Mouse (Mus musculus) hindbrain, embryonic 11.5 days (tissue): ENCODE measurements at regions not wholly inside any gene's neighbourhood (a gene's known extent, or its start where the extent isn't known, plus 50 kb on each side); places are given as distances from the start of the nearest gene placed in this dataset.
A peak's percentile ranks its signal among the peaks of the same experiment; 100 is the strongest.

Experiments
- ATAC-seq: fragments of 200-750 bp; cut with Nextera tagmentation; 2 replicates; pipeline ENCODE4 v1.8.0; 2017; ENCODE audit warnings: mild to moderate bottlenecking, moderate TSS enrichment, moderate library complexity; ENCODE audit not compliant: low FRiP score
- DNase-seq: peaks from one replicate; pipeline ENCODE4 v3.0.0-alpha.2; 2015; ENCODE audit warnings: low spot score
- H3K27ac ChIP-seq: fragments of 300-500 bp; sonication (generic); 2 replicates; pipeline ENCODE4 v1.5.1; 2014; ENCODE audit warnings: mild to moderate bottlenecking, low read depth, low read length
- H3K27me3 ChIP-seq: fragments of 300-500 bp; sonication (generic); 2 replicates; pipeline ENCODE4 v1.6.1; 2014; ENCODE audit warnings: mild to moderate bottlenecking, low read length, moderate library complexity, mixed read lengths; ENCODE audit not compliant: control insufficient read depth, insufficient read depth
- H3K36me3 ChIP-seq: fragments of 300-500 bp; sonication (generic); 2 replicates; pipeline ENCODE4 v1.6.1; 2014; ENCODE audit warnings: mild to moderate bottlenecking, low read length, moderate library complexity, mixed read lengths; ENCODE audit not compliant: control insufficient read depth, insufficient read depth
- H3K4me1 ChIP-seq: fragments of 300-500 bp; sonication (generic); replicated peaks from 2 replicates; pipeline ENCODE4 v1.6.1; 2014; ENCODE audit warnings: low read length, mixed read lengths; ENCODE audit not compliant: control insufficient read depth, insufficient read depth
- H3K4me2 ChIP-seq: fragments of 300-500 bp; sonication (generic); replicated peaks from 2 replicates; pipeline ENCODE4 v1.6.1; 2014; ENCODE audit warnings: mild to moderate bottlenecking, low read depth, low read length
- H3K4me3 ChIP-seq: fragments of 300-500 bp; sonication (generic); 2 replicates; pipeline ENCODE4 v1.5.1; 2014; ENCODE audit warnings: low read depth, low read length
- H3K9ac ChIP-seq: fragments of 300-500 bp; sonication (generic); 2 replicates; pipeline ENCODE4 v1.6.1; 2014; ENCODE audit warnings: low read depth, low read length
- H3K9me3 ChIP-seq: fragments of 300-500 bp; sonication (generic); 2 replicates; pipeline ENCODE4 v1.6.1; 2016; ENCODE audit warnings: low read length; ENCODE audit not compliant: control insufficient read depth
- WGBS: fragments of 180-500 bp; shearing (Covaris S2); extraction: QIAGEN DNeasy Blood & Tissue Kit; methylation state at CpG from one replicate; pipeline ENCODE4 v1.1.7; 2014; 5-methylcytosine and 5-hydroxymethylcytosine counted together

DNA sequence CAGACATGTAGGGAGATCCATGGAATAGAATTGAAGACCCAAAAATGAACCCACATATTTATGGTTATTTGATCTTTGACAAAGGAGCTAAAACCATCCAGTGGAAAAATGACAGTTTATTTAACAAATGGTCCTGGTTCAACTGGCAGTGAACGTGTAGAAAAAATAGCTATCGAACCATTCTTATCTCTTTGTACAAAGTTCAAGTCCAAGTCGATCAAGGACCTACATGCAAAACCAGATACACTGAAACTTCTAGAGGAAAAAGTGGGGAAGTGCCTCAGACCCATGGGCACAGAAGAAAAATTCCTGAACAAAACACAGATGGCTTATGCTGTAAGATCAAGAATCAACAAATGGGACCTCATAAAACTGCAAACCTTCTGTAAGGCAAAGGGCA is 306.2 kb downstream of the Slc6a15 start:
- Histone ChIP-seq H3K36me3 (no peaks in the 10 kb centered on the region), H3K4me3 (no peak overlapping the region), H3K9ac (no peak overlapping the region), H3K4me2 (no peak overlapping the region), H3K9me3 (no peaks in the 10 kb centered on the region), H3K27ac (no peak overlapping the region), H3K27me3 (no peaks in the 10 kb centered on the region), H3K4me1 (no peaks in the 10 kb centered on the region)
- DNase-seq (no peak), ATAC-seq (no peak)
- 90% methylated on average over 3 of the region's 3 CpGs for WGBS

DNA sequence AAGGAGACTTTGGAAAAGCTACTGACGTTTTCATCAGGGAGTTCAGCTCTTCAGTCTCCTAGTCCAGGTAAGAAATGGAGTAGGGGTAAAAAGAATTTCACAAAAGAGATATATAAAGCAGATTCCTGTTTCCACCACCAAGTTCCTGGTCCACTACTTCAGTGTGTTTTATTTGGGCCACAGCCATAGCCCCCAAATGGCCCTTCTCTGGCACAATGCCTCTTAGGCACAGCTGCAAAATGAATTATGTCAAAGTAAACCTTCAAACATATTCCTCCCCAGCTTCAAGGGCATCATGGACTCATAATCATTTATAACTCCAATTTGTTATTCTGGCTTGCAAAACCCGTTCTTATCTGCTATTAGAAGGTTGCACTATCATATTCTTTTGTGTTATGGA is 325.1 kb downstream of the Slc6a15 start:
- H3K27me3 ChIP-seq, result no peaks in the 10 kb centered on the region
- H3K36me3 ChIP-seq, result no peaks in the 10 kb centered on the region
- no peak overlapping the region for H3K27ac ChIP-seq
- H3K9me3 ChIP-seq, result no peaks in the 10 kb centered on the region
- no peak overlapping the region for H3K4me2 ChIP-seq
- DNase-seq (no peak), ATAC-seq (no peak)
- no peaks in the 10 kb centered on the region for H3K4me1 ChIP-seq
- no peak overlapping the region for H3K9ac ChIP-seq
- H3K4me3 ChIP-seq, result no peak overlapping the region
- 56% methylated on average over 2 of the region's 2 CpGs for WGBS

DNA sequence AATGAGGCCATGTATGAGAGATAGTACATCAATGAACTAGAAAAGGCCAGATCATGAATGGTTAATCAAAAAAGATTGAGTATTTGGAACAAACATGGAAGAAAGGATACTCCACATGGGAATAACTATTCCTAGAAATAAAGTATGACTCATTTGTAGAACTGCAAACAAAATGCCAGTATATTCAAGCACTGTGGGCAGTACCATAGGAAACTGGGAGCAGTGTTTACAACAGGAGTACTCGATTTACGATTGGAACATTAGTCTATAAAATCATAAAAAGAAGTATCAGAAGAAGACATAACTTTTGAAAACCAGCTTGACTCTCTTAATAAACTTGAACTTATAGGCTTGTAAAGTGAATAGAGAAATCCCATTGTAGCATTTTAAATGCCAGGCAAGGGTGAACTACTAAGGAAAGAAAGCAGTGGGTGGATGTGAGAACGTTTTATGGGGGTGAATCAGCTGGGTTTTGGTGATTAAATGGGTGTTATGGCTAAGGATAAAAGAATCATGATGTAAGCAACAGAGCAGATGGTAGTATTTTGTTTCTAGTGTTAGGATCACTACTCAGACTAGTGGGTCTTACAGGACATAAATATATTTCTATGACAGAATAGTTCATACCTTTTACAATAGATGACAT is 347.6 kb downstream of the Slc6a15 start:
- no peak for ATAC-seq

DNA sequence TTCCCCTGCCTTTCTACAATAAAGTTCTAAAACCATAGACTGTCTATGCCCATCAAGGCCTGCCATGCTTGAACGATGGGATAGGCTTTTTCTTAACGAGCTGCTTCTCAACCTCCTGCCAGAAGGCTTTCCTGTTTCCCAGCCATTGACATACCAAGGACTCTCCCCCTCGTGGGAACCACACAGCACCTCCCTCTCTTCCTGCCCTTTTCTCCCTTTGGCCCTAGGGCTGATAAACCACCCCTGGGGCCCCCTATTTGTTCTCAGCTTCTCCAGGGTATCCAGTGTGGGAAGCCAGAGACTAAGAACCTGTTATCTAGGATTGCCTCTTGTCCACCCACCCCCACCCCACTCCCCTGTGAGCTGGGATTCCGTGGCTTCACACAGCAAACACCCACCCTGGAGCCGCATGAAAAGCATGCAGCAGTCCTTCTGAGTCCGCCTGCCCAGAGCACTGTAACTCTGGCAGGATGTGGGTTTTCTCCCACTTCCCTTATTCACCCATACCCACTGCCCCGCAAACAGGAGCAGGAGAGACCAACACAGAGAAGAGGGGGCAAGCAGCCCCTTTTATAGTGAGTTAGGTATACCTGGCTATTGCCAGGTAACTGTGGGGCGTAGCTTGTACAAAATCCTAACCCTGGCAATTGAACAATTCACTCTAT is 351.5 kb downstream of the Slc6a15 start:
- ATAC-seq (no peak), DNase-seq (no peak)
- no peak overlapping the region for H3K27ac ChIP-seq
- no peaks in the 10 kb centered on the region for H3K27me3 ChIP-seq
- no peak overlapping the region for H3K4me2 ChIP-seq
- H3K4me3 ChIP-seq, result no peak overlapping the region
- no peaks in the 10 kb centered on the region for H3K36me3 ChIP-seq
- no peak overlapping the region for H3K9ac ChIP-seq
- 73% methylated on average over 8 of the region's 8 CpGs for WGBS
- no peaks in the 10 kb centered on the region for H3K4me1 ChIP-seq
- H3K9me3 ChIP-seq, result no peaks in the 10 kb centered on the region

More for the DNA sequence above, 347.6 kb downstream of the Slc6a15 start:
- Histone ChIP-seq H3K4me2 (no peak overlapping the region), H3K4me1 (no peaks in the 10 kb centered on the region), H3K27me3 (no peaks in the 10 kb centered on the region), H3K36me3 (no peaks in the 10 kb centered on the region), H3K9ac (no peak overlapping the region), H3K27ac (no peak overlapping the region), H3K9me3 (no peaks in the 10 kb centered on the region), H3K4me3 (no peak overlapping the region)
- DNase-seq, result no peak
- 68% methylated on average over 3 of the region's 3 CpGs for WGBS

DNA sequence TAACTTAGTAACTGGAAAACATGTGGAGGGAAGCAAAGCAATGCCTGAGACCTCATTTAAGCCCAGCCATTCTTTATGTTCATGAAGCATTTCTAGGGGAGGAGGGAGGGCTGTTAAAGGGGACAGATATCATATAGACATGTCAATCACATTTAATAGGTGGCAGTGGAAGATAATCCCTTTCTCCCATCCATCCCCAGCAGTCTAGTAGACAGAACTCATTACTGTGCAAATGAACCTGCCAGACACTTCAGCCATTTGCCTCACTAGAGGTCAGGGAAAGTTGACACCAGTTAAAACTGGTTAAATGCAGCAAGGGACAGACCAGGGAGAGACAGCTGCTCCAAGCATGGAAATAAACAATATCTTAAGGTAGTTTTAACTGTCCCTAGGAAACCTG is 359.1 kb downstream of the Slc6a15 start:
- H3K9me3 ChIP-seq, result no peaks in the 10 kb centered on the region
- H3K27ac ChIP-seq, result no peak overlapping the region
- H3K4me3 ChIP-seq, result no peak overlapping the region
- H3K36me3 ChIP-seq, result no peaks in the 10 kb centered on the region
- H3K4me1 ChIP-seq, result no peaks in the 10 kb centered on the region
- H3K27me3 ChIP-seq, result no peaks in the 10 kb centered on the region
- no peak overlapping the region for H3K4me2 ChIP-seq
- ATAC-seq, result peak; percentile 93
- H3K9ac ChIP-seq, result no peak overlapping the region
- DNase-seq, result peak; percentile 57

DNA sequence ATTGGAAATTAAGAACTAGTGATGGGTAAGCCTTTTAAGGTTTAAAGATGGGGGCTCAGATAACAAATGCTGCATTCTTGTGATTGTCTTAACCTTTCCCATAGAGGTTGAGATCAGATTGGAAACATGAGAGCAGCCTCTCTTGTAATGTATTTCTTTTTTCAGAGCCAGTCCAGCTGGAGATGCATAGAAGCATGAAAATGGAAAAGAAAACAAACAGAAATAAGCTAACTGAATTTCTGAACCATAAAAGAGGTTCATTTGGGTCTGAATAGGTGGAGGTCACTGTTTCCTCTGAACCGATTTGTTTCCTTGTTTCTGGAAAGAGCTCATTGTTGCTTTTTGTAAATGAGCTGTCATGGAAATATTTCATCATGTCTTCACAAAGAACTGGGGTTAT is 363.9 kb downstream of the Slc6a15 start:
- no peak overlapping the region for H3K27ac ChIP-seq
- H3K4me1 ChIP-seq, result no peaks in the 10 kb centered on the region
- 16% methylated on average over 1 of the region's 1 CpGs for WGBS
- H3K4me3 ChIP-seq, result no peak overlapping the region
- no peak overlapping the region for H3K9ac ChIP-seq
- no peaks in the 10 kb centered on the region for H3K36me3 ChIP-seq
- no peaks in the 10 kb centered on the region for H3K9me3 ChIP-seq
- no peaks in the 10 kb centered on the region for H3K27me3 ChIP-seq
- DNase-seq, result peak; percentile 17
- ATAC-seq, result 0 out of 2 replicates have a peak, but pooled peaks have one; percentile 4
- H3K4me2 ChIP-seq, result no peak overlapping the region

DNA sequence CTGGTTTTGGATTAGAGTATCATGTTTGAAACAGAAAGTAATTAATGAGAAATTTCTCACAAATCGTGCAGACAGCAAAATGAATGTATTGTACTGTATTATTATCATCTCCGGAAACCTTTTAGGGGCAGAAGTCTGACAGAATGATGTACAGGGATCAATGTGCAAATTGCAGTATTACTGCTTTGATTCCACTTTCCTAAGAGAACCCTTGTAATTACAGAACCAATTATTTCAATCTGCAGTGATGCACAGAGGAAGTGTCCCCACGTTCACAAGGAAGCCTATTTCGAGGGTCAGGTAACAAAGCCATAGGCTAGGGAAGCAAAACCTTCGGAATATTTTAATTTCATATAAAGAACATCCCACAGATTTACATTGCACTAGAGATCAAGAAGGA is 364.4 kb downstream of the Slc6a15 start:
- Histone ChIP-seq H3K4me1 (no peaks in the 10 kb centered on the region), H3K4me3 (no peak overlapping the region), H3K27ac (no peak overlapping the region), H3K27me3 (no peaks in the 10 kb centered on the region), H3K9ac (no peak overlapping the region), H3K36me3 (no peaks in the 10 kb centered on the region), H3K4me2 (no peak overlapping the region), H3K9me3 (no peaks in the 10 kb centered on the region)
- DNase-seq, result no peak
- no peak for ATAC-seq
- 49% methylated on average over 5 of the region's 5 CpGs for whole genome bisulfite sequencing

DNA sequence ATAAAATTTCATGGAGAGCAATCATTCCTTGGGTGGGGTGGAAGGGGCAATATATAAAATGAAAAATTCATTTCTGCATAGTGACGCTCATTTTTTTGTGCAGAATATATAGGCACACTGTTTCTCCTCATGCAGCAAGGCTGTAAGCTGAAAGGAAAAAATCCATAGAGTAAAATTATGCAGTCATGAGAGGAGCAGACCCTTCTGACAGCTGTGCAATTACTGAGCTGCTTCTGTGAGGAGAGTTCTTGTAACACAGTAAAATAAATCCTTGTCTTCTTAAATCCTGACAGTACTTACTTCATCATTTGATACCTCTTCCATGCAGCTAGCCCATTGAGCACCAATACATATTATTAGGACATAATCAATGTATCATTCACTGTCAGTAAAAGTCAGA is 362.7 kb upstream of the Gm21293 start:
- DNase-seq, result no peak
- no peaks in the 10 kb centered on the region for H3K4me1 ChIP-seq
- H3K27me3 ChIP-seq, result no peaks in the 10 kb centered on the region
- no peak for ATAC-seq
- H3K27ac ChIP-seq, result no peak overlapping the region
- no peaks in the 10 kb centered on the region for H3K36me3 ChIP-seq
- WGBS, result 84% methylated on average over 1 of the region's 1 CpGs
- no peaks in the 10 kb centered on the region for H3K9me3 ChIP-seq
- no peak overlapping the region for H3K9ac ChIP-seq
- no peak overlapping the region for H3K4me3 ChIP-seq
- no peak overlapping the region for H3K4me2 ChIP-seq

DNA sequence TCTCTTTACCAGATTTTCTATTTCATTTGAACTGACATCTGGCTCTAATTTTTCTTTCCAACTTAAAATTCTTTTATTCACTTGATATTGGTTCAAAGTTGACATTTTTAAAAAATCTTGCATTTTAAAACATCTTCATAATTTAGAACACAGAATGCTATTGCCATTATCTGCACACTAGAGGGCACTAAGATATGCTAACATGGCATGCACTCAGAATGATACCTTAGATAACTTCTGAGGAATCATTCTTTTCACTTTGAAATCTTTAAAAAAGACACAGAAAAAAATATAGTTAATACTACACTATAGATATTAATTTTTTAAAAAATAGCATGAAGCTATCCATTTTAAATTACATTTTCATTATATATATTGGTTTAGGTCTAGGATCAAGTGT is 357.9 kb upstream of the Gm21293 start:
- no peak overlapping the region for H3K4me3 ChIP-seq
- no peak for ATAC-seq
- DNase-seq, result no peak
- no peaks in the 10 kb centered on the region for H3K27me3 ChIP-seq
- no peaks in the 10 kb centered on the region for H3K36me3 ChIP-seq
- H3K4me1 ChIP-seq, result no peaks in the 10 kb centered on the region
- no peak overlapping the region for H3K27ac ChIP-seq
- H3K4me2 ChIP-seq, result no peak overlapping the region
- no peaks in the 10 kb centered on the region for H3K9me3 ChIP-seq
- no peak overlapping the region for H3K9ac ChIP-seq
